Mouse (Mus musculus) erythroblast, embryonic 14.5 days (primary cell): ENCODE measurements around the gene Nceh1.

Experiments used
- GATA1 ChIP-seq: IDR thresholded peaks from 2 replicates; pipeline ENCODE4 v1.6.1; 2012; ENCODE audit warnings: low read length, inconsistent platforms, mixed read lengths
- TAL1 ChIP-seq: IDR thresholded peaks from 3 replicates; pipeline ENCODE4 v1.6.1; 2012; ENCODE audit warnings: low read length, inconsistent platforms, mixed read lengths

GRCm38 (mm10) chr3:27205514-27206220, 22.9 kb downstream of the Nceh1 start:
- TF ChIP-seq GATA1 (no peak), TAL1 (no peak)
